Mouse (Mus musculus): Measurements from ENCODE around the gene Ank2.

Gene Ank2

GRCm38 (mm10) chr3:127172697-127173096 lies 326.5 kb downstream of the Ank2 start:
- no peak for DNase-seq (ENCODE audit: low spot score in 2 of 2)

- no peak for DNase-seq (ENCODE audit: low spot score in 2 of 2)
These were observed 328.9 kb downstream of the Ank2 start for GRCm38 (mm10) chr3:127170246-127170645.

GRCm38 (mm10) chr3:127169114-127169513 lies 330.0 kb downstream of the Ank2 start:
- no peak for DNase-seq (ENCODE audit: low spot score in 2 of 2)

- no peak for DNase-seq (ENCODE audit: low spot score in 2 of 2)
These were observed 335.4 kb downstream of the Ank2 start for GRCm38 (mm10) chr3:127163749-127164148.

- DNase-seq (ENCODE audit: low spot score in 2 of 2), result peak; percentile 34 to 42
These were observed 337.0 kb downstream of the Ank2 start for GRCm38 (mm10) chr3:127161998-127162712.

GRCm38 (mm10) chr3:127161085-127161837 lies 337.9 kb downstream of the Ank2 start:
- no peak for DNase-seq (ENCODE audit: low spot score in 2 of 2)

GRCm38 (mm10) chr3:127157706-127158105 lies 341.4 kb downstream of the Ank2 start:
- no peak for DNase-seq (ENCODE audit: low spot score in 2 of 2)

GRCm38 (mm10) chr3:127156080-127156479 lies 343.1 kb downstream of the Ank2 start:
- DNase-seq (ENCODE audit: low spot score in 2 of 2), result no peak

- DNase-seq (ENCODE audit: low spot score in 2 of 2), result no peak
These were observed 345.3 kb downstream of the Ank2 start for GRCm38 (mm10) chr3:127153861-127154260.

GRCm38 (mm10) chr3:127153443-127153842 lies 345.7 kb downstream of the Ank2 start:
- no peak for DNase-seq (ENCODE audit: low spot score in 2 of 2)

GRCm38 (mm10) chr3:127148648-127149047 lies 350.5 kb downstream of the Ank2 start:
- DNase-seq (ENCODE audit: low spot score in 2 of 2), result no peak

GRCm38 (mm10) chr3:127140590-127140989 lies 358.6 kb downstream of the Ank2 start:
- no peak for DNase-seq (ENCODE audit: low spot score in 2 of 2)

GRCm38 (mm10) chr3:127139638-127140037 lies 359.5 kb downstream of the Ank2 start:
- no peak for DNase-seq (ENCODE audit: low spot score in 2 of 2)

- no peak for DNase-seq (ENCODE audit: low spot score in 2 of 2)
These were observed 361.6 kb downstream of the Ank2 start for GRCm38 (mm10) chr3:127137508-127137907.

- no peak for DNase-seq (ENCODE audit: low spot score in 2 of 2)
These were observed 365.1 kb downstream of the Ank2 start for GRCm38 (mm10) chr3:127134062-127134461.

- no peak for DNase-seq (ENCODE audit: low spot score in 2 of 2)
These were observed 368.1 kb downstream of the Ank2 start for GRCm38 (mm10) chr3:127131048-127131447.

GRCm38 (mm10) chr3:127130167-127130770 lies 368.9 kb downstream of the Ank2 start:
- DNase-seq (ENCODE audit: low spot score in 2 of 2), result no peak

- DNase-seq (ENCODE audit: low spot score in 2 of 2), result no peak
These were observed 369.4 kb downstream of the Ank2 start for GRCm38 (mm10) chr3:127129750-127130149.

GRCm38 (mm10) chr3:127127611-127128010 lies 371.5 kb downstream of the Ank2 start:
- no peak for DNase-seq (ENCODE audit: low spot score in 2 of 2)

- DNase-seq (ENCODE audit: low spot score in 2 of 2), result no peak
These were observed 372.9 kb downstream of the Ank2 start for GRCm38 (mm10) chr3:127126220-127126619.

- no peak for DNase-seq (ENCODE audit: low spot score in 2 of 2)
These were observed 374.7 kb downstream of the Ank2 start for GRCm38 (mm10) chr3:127124375-127124993.

- peak in 1 of 2 experiments; percentile 13 for DNase-seq (ENCODE audit: low spot score in 2 of 2)
These were observed 375.8 kb downstream of the Ank2 start for GRCm38 (mm10) chr3:127123376-127123775.

Data from urinary bladder, postnatal 36 days (tissue).